Mouse (Mus musculus) cerebellum, adult 2 months (tissue): ENCODE measurements around the gene Jsrp1.

ENCODE experiments used
- CTCF ChIP-seq: fragments of 200-500 bp; IDR thresholded peaks from 2 replicates; pipeline ENCODE4 v1.5.1; 2011; ENCODE audit warnings: low read depth, mild to moderate bottlenecking, control low read depth, low read length, moderate library complexity, borderline replicate concordance; ENCODE audit not compliant: insufficient read depth
- POLR2A ChIP-seq: fragments of 200-500 bp; IDR thresholded peaks from 2 replicates; pipeline ENCODE4 v1.6.1; 2011; ENCODE audit warnings: low read length, control low read depth, borderline replicate concordance; ENCODE audit not compliant: insufficient read depth

DNA sequence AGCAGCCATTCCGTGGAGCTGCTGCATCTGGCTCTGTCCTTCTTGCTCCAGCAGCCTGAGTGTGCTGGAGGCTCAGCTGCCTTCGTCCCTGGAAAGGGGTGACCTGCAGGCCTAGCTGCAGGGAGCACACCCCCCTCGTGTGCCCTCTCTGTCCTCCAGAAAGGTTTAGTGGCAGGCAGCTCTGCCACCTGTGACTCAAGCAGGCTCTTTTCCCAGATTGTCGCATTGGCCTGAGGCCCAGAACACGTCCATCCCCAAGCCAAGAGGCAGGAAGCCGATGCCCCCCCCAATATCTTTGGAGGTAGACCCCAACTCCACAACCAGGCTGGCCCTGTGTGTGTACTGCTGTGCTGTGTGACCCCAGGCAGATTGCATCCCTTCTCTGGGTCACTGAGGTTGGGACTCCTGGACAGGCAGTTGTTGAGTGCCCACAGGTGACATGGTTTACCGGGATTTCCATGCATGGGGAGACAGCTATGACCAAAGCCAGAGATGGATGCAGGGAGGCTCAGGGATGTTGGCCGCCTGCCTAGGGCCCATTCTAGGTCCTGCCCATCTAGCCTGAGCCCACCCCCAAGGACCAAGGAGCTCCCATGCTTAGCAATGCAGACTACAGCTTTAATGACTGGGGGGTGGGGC lies 31.9 kb upstream of the Jsrp1 start:
- TF ChIP-seq CTCF (no peak), POLR2A (no peak)
